In the genomic region with DNA sequence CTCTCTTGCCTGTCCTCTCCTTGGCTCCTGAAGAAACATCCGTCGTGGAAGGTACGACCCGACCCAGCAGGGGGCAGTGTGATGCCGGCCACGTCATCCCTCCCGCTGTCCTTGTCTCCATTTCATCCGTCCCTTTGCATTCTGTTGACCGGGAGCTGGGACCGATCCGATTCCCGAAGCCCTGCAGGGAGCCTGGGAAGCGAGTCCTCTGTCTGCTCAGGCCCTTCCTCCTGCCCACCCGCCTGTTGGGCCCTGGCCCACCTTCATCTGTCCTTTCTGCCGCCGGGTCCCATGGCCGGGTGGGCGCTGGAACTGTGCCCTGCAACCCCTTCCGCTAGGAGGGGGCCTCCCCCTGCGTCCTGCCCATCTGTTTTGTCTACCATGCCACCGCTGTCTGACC, we compare ENCODE assay signal across 8 mouse cellular contexts. TPM values are rescaled to one million over a fixed set of nuclear protein-coding genes. Genes with fewer than 3 reads are reported as not detected.
A peak's percentile ranks its signal among the peaks of the same experiment; 100 is the strongest.
DNase-seq lines count a peak whose midpoint lies in the region; ATAC-seq and TF ChIP-seq lines count a peak whose summit lies in the region.

No protein-coding gene starts in this region.

- no peak overlapping the region for H3K9ac ChIP-seq in liver, embryonic 14.5 days (replicated peaks)

- no peaks in the 10 kb centered on the region; a peak in 1 of 4 replicates for H3K4me1 ChIP-seq in liver, embryonic 14.5 days (replicated peaks; ENCODE audit: control insufficient read depth in 2 of 2, insufficient read depth in 2 of 2, low read length in 1 of 2)
- peaks cover 11% of the 10 kb centered on the region; the same call in 1 of the 2 replicates for H3K4me1 ChIP-seq in olfactory bulb, adult 2 months (ENCODE audit: control insufficient read depth, insufficient read depth, low read length)

- TF ChIP-seq EP300 in liver, embryonic 14.5 days (IDR thresholded peaks at IDR 0.05; ENCODE audit: low read depth) = no peak

- ATAC-seq in liver, embryonic 14.5 days (ENCODE audit: insufficient read depth) = no peak
- ATAC-seq in granulocyte monocyte progenitor cell, adult 5-6 weeks (replicated peaks; ENCODE audit: poor library complexity, severe bottlenecking) = no peak

- peaks cover 7% of the 10 kb centered on the region for H3K27me3 ChIP-seq in liver, embryonic 14.5 days (ENCODE audit: control insufficient read depth, insufficient read depth, low read length)

- intact Hi-C loops in left cerebral cortex, adult 2 months (cut with DNase I) = loop anchor here (5.0 kb wide), 1 partner anchor 40 kb away; a partner anchor contains a TSS

- no peak overlapping the region for H3K4me2 ChIP-seq in liver, embryonic 14.5 days (ENCODE audit: low read depth)

- peak; percentile 64 to 72 for DNase-seq in left cerebral cortex, adult 2 months (ENCODE audit: extremely low spot score in 1 of 2, low spot score in 2 of 2)
- no peak for DNase-seq in left cerebral cortex, adult 11 months (ENCODE audit: low spot score)
- DNase-seq in embryo, embryonic 11 days = peak; percentile 80
- peak; percentile 85 to 91 for DNase-seq in heart, adult 18-20 months
- peak; percentile 84 for DNase-seq in kidney, adult 18-20 months
- DNase-seq in liver, embryonic 14.5 days (ENCODE audit: low read depth in 3 of 3, low spot score in 3 of 3) = no peak

- TF ChIP-seq CTCF in left cerebral cortex, adult 2 months (IDR thresholded peaks at IDR 0.05) = peak; percentile 79
- TF ChIP-seq CTCF in liver, embryonic 14.5 days (IDR thresholded peaks at IDR 0.05; ENCODE audit: low read depth) = peak; percentile 77
- peak; percentile 16; the same call in 1 of the 2 replicates for TF ChIP-seq CTCF in olfactory bulb, adult 2 months (IDR thresholded peaks at IDR 0.05; ENCODE audit: insufficient read depth, low read depth, low read length)

- H3K36me3 ChIP-seq in liver, embryonic 14.5 days (replicated peaks; ENCODE audit: control insufficient read depth, insufficient read depth, low read depth) = no peaks in the 10 kb centered on the region

- 46% methylated on average over 21 of the region's 21 CpGs for WGBS in liver, embryonic 14.5 days (ENCODE audit: insufficient replicate concordance)
- WGBS in olfactory bulb, adult 2 months = 28% methylated on average over 21 of the region's 21 CpGs

- H3K4me3 ChIP-seq in left cerebral cortex, adult 2 months = peak overlapping the region; percentile 16; the same call in 1 of the 2 replicates
- H3K4me3 ChIP-seq in liver, embryonic 14.5 days (ENCODE audit: insufficient read depth in 1 of 2, low read depth in 2 of 2, low read length in 2 of 2) = no peak overlapping the region
- H3K4me3 ChIP-seq in olfactory bulb, adult 2 months (ENCODE audit: insufficient read depth, low read depth, low read length) = no peak overlapping the region

- no peaks in the 10 kb centered on the region for H3K9me3 ChIP-seq in liver, embryonic 14.5 days (ENCODE audit: control insufficient read depth, low read length)

- TF ChIP-seq POLR2A in olfactory bulb, adult 2 months (IDR thresholded peaks at IDR 0.05; ENCODE audit: insufficient read depth, low read depth, low read length) = no peak

- H3K27ac ChIP-seq in left cerebral cortex, adult 2 months = peak overlapping the region; percentile 49
- H3K27ac ChIP-seq in liver, embryonic 14.5 days = no peak overlapping the region
- no peak overlapping the region for H3K27ac ChIP-seq in olfactory bulb, adult 2 months (ENCODE audit: insufficient read depth, low read depth, low read length)

RNA-seq across cellular contexts. Expression of a gene that starts 16.4 kb away (rescaled TPM):
- total RNA-seq in left cerebral cortex, adult 2 months (2021) = 100 to 1,000 TPM; 128 to 140 TPM
- 1 to 10 TPM; 6.6 to 7.5 TPM for total RNA-seq in heart, adult 18-20 months (2021)
- polyA plus RNA-seq in liver, embryonic 14.5 days (2012; rRNA removed) = 0.30 TPM in 2 replicates
- polyA plus RNA-seq in liver, embryonic 14.5 days (2014; fragmentation: Nextera tagmentation; extraction: Ambion mirVana) = 0.04 and 0.06 TPM in 2 replicates
- not detected in 2 replicates for polyA plus RNA-seq in olfactory bulb, adult 2 months (2012; ENCODE audit: insufficient read depth, insufficient read length, low replicate concordance, missing spikeins)
- 9.4 TPM in 1 of 2 replicates, not detected in the other for total RNA-seq in granulocyte monocyte progenitor cell, adult 5-6 weeks (2014; fragmentation: Nextera tagmentation)
- 0.17 TPM in 1 of 2 replicates, not detected in the other for total RNA-seq in granulocyte monocyte progenitor cell, adult 5-6 weeks (2017)

RNA-seq across cellular contexts. Expression of a gene that starts 41.9 kb away (rescaled TPM):
- total RNA-seq in left cerebral cortex, adult 2 months (2021) = 1 to 10 TPM; 6.1 to 6.6 TPM
- 10 to 100 TPM; 17.2 to 18.2 TPM for total RNA-seq in heart, adult 18-20 months (2021)
- polyA plus RNA-seq in liver, embryonic 14.5 days (2012; rRNA removed) = 1.2 and 1.7 TPM in 2 replicates
- 1.1 and 1.5 TPM in 2 replicates for polyA plus RNA-seq in liver, embryonic 14.5 days (2014; fragmentation: Nextera tagmentation; extraction: Ambion mirVana)
- not detected in 2 replicates for polyA plus RNA-seq in olfactory bulb, adult 2 months (2012; ENCODE audit: insufficient read depth, insufficient read length, low replicate concordance, missing spikeins)
- total RNA-seq in granulocyte monocyte progenitor cell, adult 5-6 weeks (2014; fragmentation: Nextera tagmentation) = not detected in 2 replicates
- not detected in 2 replicates for total RNA-seq in granulocyte monocyte progenitor cell, adult 5-6 weeks (2017)

RNA-seq across cellular contexts. Expression of a gene that starts 58.1 kb away (rescaled TPM):
- total RNA-seq in left cerebral cortex, adult 2 months (2021) = 1 to 10 TPM; 6.1 to 8.1 TPM
- total RNA-seq in heart, adult 18-20 months (2021) = 10 to 100 TPM; 10.6 to 15.7 TPM
- polyA plus RNA-seq in liver, embryonic 14.5 days (2012; rRNA removed) = not detected in 2 replicates
- not detected in 2 replicates for polyA plus RNA-seq in liver, embryonic 14.5 days (2014; fragmentation: Nextera tagmentation; extraction: Ambion mirVana)
- polyA plus RNA-seq in olfactory bulb, adult 2 months (2012; ENCODE audit: insufficient read depth, insufficient read length, low replicate concordance, missing spikeins) = not detected in 2 replicates
- total RNA-seq in granulocyte monocyte progenitor cell, adult 5-6 weeks (2014; fragmentation: Nextera tagmentation) = not detected in 2 replicates
- not detected in 2 replicates for total RNA-seq in granulocyte monocyte progenitor cell, adult 5-6 weeks (2017)

Comparison
In these comparisons a context has a peak if more than half of its experiments do, and no peak if none do; other contexts are left out.
1. DNase-seq: peak in left cerebral cortex, adult 2 months (2 of 2), embryo, embryonic 11 days (single experiment), heart, adult 18-20 months (2 of 2) and kidney, adult 18-20 months (single experiment); none in left cerebral cortex, adult 11 months (single experiment) and liver, embryonic 14.5 days (0 of 3).
2. CTCF ChIP-seq: peak in every context shown above with its lines; median percentile 79 in left cerebral cortex, adult 2 months; 77 in liver, embryonic 14.5 days; 16 in olfactory bulb, adult 2 months.
3. RNA of a gene that starts 16.4 kb away (total RNA-seq): 128 to 140 TPM in left cerebral cortex, adult 2 months; 6.6 to 7.5 TPM in heart, adult 18-20 months and 0.17 to 9.4 TPM in granulocyte monocyte progenitor cell, adult 5-6 weeks; every median in the first group is over 10 times any median in the second.
4. RNA of a gene that starts 41.9 kb away (total RNA-seq): 17.2 to 18.2 TPM in heart, adult 18-20 months and 6.1 to 6.6 TPM in left cerebral cortex, adult 2 months; not detected in granulocyte monocyte progenitor cell, adult 5-6 weeks; every median in the first group is over 4 times any median in the second.
5. RNA of a gene that starts 58.1 kb away (total RNA-seq): 10.6 to 15.7 TPM in heart, adult 18-20 months and 6.1 to 8.1 TPM in left cerebral cortex, adult 2 months; not detected in granulocyte monocyte progenitor cell, adult 5-6 weeks; every median in the first group is over 4 times any median in the second.